Mouse (Mus musculus) liver, embryonic 13.5 days (tissue): ENCODE measurements around the gene Pparg. TPM values are rescaled to one million over a fixed set of nuclear protein-coding genes. Genes with fewer than 3 reads are reported as not detected.

ENCODE experiments used
- ATAC-seq: fragments of 200-750 bp; cut with Nextera tagmentation; 2 replicates; pipeline ENCODE4 v1.8.0; 2017; ENCODE audit warnings: low read depth, mild to moderate bottlenecking, moderate number of reproducible peaks, moderate library complexity
- DNase-seq: peaks from one replicate; pipeline ENCODE4 v3.0.0; 2022
- H3K27ac ChIP-seq: fragments of 300-500 bp; sonication (generic); 2 replicates; pipeline ENCODE4 v1.5.1; 2015; ENCODE audit warnings: moderate library complexity, mild to moderate bottlenecking, inconsistent platforms
- H3K27me3 ChIP-seq: fragments of 300-500 bp; sonication (generic); 2 replicates; pipeline ENCODE4 v1.6.1; 2015; ENCODE audit warnings: mild to moderate bottlenecking, inconsistent platforms
- H3K36me3 ChIP-seq: fragments of 300-500 bp; sonication (generic); 2 replicates; pipeline ENCODE4 v1.6.1; 2015; ENCODE audit warnings: mild to moderate bottlenecking, inconsistent platforms
- H3K4me1 ChIP-seq: fragments of 300-500 bp; sonication (generic); replicated peaks from 2 replicates; pipeline ENCODE4 v1.6.1; 2015; ENCODE audit warnings: inconsistent platforms
- H3K4me2 ChIP-seq: fragments of 300-500 bp; sonication (generic); 2 replicates; pipeline ENCODE4 v1.6.1; 2015; ENCODE audit warnings: inconsistent platforms, mild to moderate bottlenecking, moderate library complexity
- H3K4me3 ChIP-seq: fragments of 300-500 bp; sonication (generic); replicated peaks from 2 replicates; pipeline ENCODE4 v1.5.1; 2015; ENCODE audit warnings: mild to moderate bottlenecking, inconsistent platforms
- H3K9ac ChIP-seq: fragments of 300-500 bp; sonication (generic); 2 replicates; pipeline ENCODE4 v1.6.1; 2015; ENCODE audit warnings: mild to moderate bottlenecking, inconsistent platforms
- H3K9me3 ChIP-seq: fragments of 300-500 bp; sonication (generic); replicated peaks from 2 replicates; pipeline ENCODE4 v1.6.1; 2016; ENCODE audit warnings: inconsistent platforms
- WGBS: fragments of 180-500 bp; shearing (Covaris S2); methylation state at CpG from one replicate; pipeline ENCODE4 v1.1.7; 2015; ENCODE audit not compliant: insufficient replicate concordance; 5-methylcytosine and 5-hydroxymethylcytosine counted together
- polyA plus RNA-seq: library from polyadenylated mRNA; unstranded; fragments of >200 nt; fragmentation: Nextera tagmentation; extraction: Ambion mirVana; gene quantifications from 2 replicates; pipeline ENCODE4 v1.2.1, GENCODE M21; 2015

Gene Pparg
- polyA plus RNA-seq, 1 experiment from 2014 or later: 1.2 TPM

DNA sequence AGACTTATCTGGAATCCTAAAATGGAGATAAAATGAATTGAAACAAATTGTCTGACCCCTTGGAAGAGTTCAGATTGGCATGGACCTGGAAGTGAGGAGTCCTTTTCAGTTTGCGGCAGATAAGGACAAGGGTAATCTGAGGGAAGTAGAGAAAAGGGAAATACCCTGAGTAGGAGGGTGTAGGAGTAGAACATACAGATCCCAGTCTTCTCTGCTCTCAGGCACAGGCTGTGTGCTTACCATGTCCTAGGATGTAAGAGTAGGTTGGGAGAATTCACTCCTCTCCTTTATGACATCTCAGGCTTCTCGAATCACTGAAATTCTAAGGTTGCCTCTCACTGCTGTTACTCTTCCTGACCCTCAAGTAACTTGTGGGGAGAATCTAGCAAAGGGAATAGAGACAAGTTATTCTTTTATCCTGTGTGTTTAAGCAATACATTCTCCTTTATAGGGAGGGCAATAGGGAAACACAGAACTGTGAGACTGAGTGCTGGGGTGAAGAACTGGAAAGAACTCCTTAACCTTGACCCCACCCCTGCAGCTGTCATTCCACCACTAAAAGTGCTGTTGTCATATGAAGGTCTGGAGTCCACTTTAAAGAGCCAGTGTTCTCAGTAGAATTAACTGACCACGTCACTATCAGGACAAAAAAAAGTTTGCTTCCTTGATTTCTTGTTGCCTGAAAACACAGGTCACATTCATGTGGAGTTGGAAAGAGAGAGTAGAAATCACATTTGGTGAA lies 6.3 kb downstream of the Pparg start:
- H3K27ac ChIP-seq: no peak overlapping the region
- ATAC-seq: no peak
- H3K4me1 ChIP-seq: peaks cover 2% of the 10 kb centered on the region; the same call in 1 of the 2 replicates
- H3K4me3 ChIP-seq: no peak overlapping the region
- no peak overlapping the region for H3K4me2 ChIP-seq
- WGBS: 48% methylated on average over 3 of the region's 3 CpGs
- no peak for DNase-seq
- H3K9me3 ChIP-seq: no peaks in the 10 kb centered on the region
- H3K36me3 ChIP-seq: no peaks in the 10 kb centered on the region
- peaks cover 9% of the 10 kb centered on the region for H3K27me3 ChIP-seq
- no peak overlapping the region for H3K9ac ChIP-seq

DNA sequence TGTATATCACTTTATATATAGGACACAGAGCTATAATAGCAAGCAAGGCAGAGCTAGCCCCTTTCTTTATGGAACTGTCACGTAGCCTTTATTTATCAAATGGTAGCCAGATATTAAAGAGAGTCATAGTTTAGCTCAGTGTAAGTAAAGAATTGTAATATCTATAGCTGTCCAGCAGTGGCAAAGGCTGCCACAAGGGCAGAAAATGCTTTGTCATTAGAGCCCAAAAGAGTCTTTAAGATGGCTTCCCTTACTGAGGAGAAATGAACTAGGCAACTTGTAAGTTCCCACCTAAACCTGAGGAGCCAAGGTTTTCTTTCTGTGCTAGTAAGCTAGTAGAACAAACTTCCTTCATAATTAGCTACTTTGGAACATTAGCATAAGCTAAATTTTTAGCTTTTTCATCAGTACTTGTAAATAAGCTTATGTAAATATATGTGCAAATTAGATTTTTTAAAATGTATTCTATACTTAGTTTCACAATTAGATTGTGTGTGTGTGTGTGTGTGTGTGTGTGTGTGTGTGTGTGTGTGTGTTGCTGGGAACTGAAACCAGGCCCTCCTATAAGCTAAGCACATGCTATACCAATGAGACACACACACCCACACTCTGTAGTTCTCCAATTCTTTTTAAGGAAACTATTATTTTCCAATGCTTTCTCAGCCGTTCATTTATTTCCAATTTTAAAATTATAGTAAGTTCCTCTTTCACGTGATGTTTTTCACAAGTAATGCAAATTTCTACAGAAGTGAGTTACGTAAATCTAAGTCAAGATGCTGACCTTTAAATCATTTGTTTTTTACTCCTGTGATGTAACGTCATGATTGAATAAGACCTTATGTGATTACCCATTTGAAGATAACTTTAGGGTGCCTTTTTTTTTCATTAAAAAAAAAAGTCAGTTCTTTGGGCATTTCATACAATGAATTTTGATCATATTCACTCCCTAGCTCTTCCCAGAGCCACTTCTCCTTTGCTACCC lies 14.4 kb downstream of the Pparg start:
- Histone ChIP-seq H3K27me3 (no peaks in the 10 kb centered on the region), H3K4me3 (no peak overlapping the region), H3K4me2 (no peak overlapping the region), H3K36me3 (no peaks in the 10 kb centered on the region), H3K27ac (no peak overlapping the region), H3K9ac (no peak overlapping the region), H3K9me3 (no peaks in the 10 kb centered on the region), H3K4me1 (no peaks in the 10 kb centered on the region)
- no peak for DNase-seq
- ATAC-seq: no peak
- WGBS: 55% methylated on average over 5 of the region's 5 CpGs

DNA sequence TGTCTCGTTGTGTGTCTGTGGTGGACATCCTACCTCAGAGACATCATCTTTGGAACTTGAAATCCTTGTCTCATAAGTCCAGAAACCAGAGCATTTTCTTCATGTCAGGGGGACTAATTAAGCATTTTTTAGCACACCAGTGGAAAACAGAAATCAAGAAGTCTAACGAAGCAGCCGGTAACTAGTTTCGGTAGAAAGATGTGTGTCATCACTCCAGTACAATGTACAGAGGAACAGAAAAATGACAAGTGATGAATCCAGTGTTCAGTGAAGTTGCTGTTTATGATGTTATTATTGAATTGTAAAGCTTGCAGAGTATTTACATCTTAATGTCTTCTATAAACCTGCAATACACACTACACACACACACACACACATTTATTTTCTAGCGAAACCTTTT lies 19.8 kb downstream of the Pparg start:
- no peak for ATAC-seq
- 61% methylated on average over 5 of the region's 5 CpGs for WGBS
- Histone ChIP-seq H3K27ac (no peak overlapping the region), H3K9ac (no peak overlapping the region), H3K4me3 (no peak overlapping the region), H3K4me2 (no peak overlapping the region), H3K4me1 (no peaks in the 10 kb centered on the region), H3K27me3 (no peaks in the 10 kb centered on the region), H3K9me3 (no peaks in the 10 kb centered on the region), H3K36me3 (no peaks in the 10 kb centered on the region)
- DNase-seq: no peak

DNA sequence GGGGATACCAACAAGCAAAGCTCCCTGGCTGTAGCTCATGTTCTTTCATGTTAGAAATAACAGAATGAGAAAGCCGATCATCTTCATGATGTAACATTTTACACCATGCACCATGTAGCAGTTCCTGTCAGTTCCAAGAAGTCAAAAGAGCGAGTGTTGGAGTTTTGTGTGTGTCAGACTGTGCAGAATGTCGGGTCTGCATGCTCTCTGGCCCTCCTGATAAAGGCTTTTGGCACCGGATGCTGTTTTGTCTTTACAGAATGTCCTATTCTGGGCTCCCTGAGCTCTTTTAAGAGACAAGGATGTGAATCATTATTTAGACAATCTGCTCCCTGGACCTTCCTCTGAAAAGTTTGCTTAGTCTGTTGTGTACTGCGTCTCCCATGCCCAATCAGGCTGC lies 22.0 kb downstream of the Pparg start:
- H3K27ac ChIP-seq: no peak overlapping the region
- no peaks in the 10 kb centered on the region for H3K9me3 ChIP-seq
- H3K4me1 ChIP-seq: no peaks in the 10 kb centered on the region
- ATAC-seq (no peak), DNase-seq (no peak)
- no peak overlapping the region for H3K4me3 ChIP-seq
- 54% methylated on average over 5 of the region's 5 CpGs for whole genome bisulfite sequencing
- H3K27me3 ChIP-seq: no peaks in the 10 kb centered on the region
- no peak overlapping the region for H3K9ac ChIP-seq
- H3K36me3 ChIP-seq: no peaks in the 10 kb centered on the region
- H3K4me2 ChIP-seq: no peak overlapping the region

DNA sequence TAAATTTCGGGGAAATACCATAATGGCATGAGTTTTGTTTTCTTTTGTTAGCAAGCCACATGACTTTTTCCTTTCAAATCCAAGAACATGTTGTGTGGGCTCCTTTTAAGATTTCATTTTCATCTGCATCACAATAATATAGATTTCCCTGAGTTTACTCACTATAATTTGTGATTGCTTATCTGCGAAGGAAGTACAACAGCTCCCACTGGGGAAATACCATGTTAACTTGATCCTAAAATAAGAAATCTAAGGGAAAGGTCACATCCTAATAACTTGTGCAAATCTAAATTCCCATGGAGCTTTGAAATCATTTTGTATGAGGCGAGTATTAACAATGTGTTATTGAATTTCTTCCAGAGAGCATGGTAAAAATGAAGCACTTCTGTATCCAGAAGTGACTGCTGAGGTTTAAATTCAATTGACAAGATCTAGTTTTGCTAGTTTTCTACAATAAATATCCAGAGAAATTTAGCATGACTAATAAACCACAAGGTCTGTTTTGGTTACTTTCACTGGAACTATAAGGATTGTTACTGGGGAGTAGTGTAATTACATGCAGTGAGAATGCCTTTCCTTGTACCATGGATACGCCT lies 29.3 kb downstream of the Pparg start:
- ATAC-seq (no peak), DNase-seq (no peak)
- Histone ChIP-seq H3K4me1 (no peaks in the 10 kb centered on the region), H3K9ac (no peak overlapping the region), H3K4me2 (no peak overlapping the region), H3K27me3 (no peaks in the 10 kb centered on the region), H3K27ac (no peak overlapping the region), H3K9me3 (no peaks in the 10 kb centered on the region), H3K4me3 (no peak overlapping the region), H3K36me3 (no peaks in the 10 kb centered on the region)
- 70% methylated on average over 4 of the region's 4 CpGs for WGBS

DNA sequence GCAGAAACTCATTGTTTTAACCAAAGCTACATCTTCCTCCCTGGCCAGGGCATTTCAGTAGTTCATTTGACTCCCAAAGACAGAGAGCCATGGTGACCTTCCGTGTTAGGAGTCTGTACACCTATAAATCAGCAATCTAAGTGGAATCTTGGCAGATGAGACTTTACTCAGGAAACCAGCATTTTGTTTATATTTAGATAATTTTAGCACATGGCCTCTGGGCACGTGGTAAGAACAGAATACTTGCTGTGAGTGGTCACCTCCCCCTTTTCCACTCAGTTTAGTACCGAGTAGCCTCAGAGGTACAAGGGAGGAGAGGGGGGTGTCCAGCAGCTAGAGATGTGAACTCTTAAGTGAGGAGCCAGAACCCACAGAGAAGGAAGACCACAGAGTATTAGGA lies 36.2 kb downstream of the Pparg start:
- no peak overlapping the region for H3K9ac ChIP-seq
- H3K9me3 ChIP-seq: no peaks in the 10 kb centered on the region
- DNase-seq (no peak), ATAC-seq (no peak)
- no peaks in the 10 kb centered on the region for H3K36me3 ChIP-seq
- no peaks in the 10 kb centered on the region for H3K4me1 ChIP-seq
- no peaks in the 10 kb centered on the region for H3K27me3 ChIP-seq
- H3K4me2 ChIP-seq: no peak overlapping the region
- 29% methylated on average over 3 of the region's 3 CpGs for WGBS
- H3K27ac ChIP-seq: no peak overlapping the region
- no peak overlapping the region for H3K4me3 ChIP-seq

DNA sequence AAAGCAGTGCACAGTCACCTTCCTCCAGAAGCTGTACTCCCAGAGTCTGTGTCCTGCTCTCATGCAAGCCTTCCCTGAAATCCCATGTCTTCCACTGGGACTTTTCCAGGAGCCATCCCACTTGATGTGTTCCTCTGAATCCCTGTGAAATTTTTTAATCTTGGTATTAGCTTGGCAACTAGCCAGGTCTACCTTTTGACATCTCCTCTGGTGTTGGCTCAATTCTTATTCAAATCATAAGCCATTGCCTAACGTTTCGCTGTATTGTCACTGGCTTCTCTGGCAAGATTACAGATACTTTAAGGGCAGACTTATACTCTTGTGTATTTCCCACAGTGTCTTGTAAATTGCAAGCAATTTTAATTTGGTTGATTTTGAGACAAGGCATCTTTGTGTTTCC lies 43.6 kb downstream of the Pparg start:
- H3K27me3 ChIP-seq: no peaks in the 10 kb centered on the region
- no peak overlapping the region for H3K4me3 ChIP-seq
- H3K27ac ChIP-seq: no peak overlapping the region
- H3K9me3 ChIP-seq: no peaks in the 10 kb centered on the region
- no peaks in the 10 kb centered on the region for H3K4me1 ChIP-seq
- WGBS: 68% methylated on average over 2 of the region's 2 CpGs
- ATAC-seq (no peak), DNase-seq (no peak)
- H3K4me2 ChIP-seq: no peak overlapping the region
- H3K9ac ChIP-seq: no peak overlapping the region
- no peaks in the 10 kb centered on the region for H3K36me3 ChIP-seq

DNA sequence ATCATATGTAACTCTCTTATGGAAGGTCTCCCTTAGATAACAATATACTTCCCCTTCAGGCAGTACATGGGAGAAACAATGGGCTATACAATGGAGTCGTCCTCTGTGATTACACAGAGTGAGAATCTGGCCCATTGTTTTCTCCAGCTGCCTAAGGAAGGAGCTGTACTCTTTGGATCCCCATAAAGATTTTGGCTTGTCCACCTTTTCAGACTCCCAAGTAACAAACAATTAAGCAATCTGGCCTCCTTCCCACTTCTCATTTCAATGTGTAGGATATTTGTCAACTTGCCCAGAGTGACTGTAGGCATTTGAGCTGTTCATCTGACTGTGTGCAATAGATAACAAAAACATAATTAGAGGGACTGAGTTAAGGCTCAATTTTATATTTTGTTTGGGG lies 50.7 kb downstream of the Pparg start:
- DNase-seq: no peak
- 14% methylated on average over 1 of the region's 1 CpGs for WGBS
- H3K9me3 ChIP-seq: no peaks in the 10 kb centered on the region
- H3K36me3 ChIP-seq: no peaks in the 10 kb centered on the region
- H3K4me3 ChIP-seq: no peak overlapping the region
- no peak overlapping the region for H3K9ac ChIP-seq
- no peak for ATAC-seq
- H3K4me2 ChIP-seq: no peak overlapping the region
- H3K4me1 ChIP-seq: no peaks in the 10 kb centered on the region
- no peaks in the 10 kb centered on the region for H3K27me3 ChIP-seq
- no peak overlapping the region for H3K27ac ChIP-seq

DNA sequence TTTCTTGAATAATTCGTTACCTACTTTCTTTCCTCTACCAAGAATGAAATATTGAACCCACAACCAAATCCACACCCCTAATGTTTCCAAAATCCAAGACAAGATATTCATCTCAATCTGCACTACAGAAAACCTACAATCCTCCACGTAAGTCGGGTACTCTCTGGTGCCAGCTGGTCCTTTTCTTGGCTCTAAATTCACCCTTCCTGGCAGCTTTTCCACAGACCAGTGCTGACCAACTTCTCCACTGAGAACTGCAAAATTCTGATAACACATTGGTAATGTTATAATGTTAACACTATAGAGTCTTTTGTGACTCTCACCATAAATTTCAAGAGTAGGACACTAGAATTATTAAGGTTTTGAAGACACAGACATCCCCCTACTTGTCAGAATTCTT lies 57.4 kb downstream of the Pparg start:
- Histone ChIP-seq H3K4me2 (no peak overlapping the region), H3K4me3 (no peak overlapping the region), H3K36me3 (no peaks in the 10 kb centered on the region), H3K9me3 (no peaks in the 10 kb centered on the region), H3K4me1 (no peaks in the 10 kb centered on the region), H3K27ac (no peak overlapping the region), H3K27me3 (no peaks in the 10 kb centered on the region), H3K9ac (no peak overlapping the region)
- no peak for ATAC-seq
- 65% methylated on average over 3 of the region's 3 CpGs for WGBS
- DNase-seq: no peak

DNA sequence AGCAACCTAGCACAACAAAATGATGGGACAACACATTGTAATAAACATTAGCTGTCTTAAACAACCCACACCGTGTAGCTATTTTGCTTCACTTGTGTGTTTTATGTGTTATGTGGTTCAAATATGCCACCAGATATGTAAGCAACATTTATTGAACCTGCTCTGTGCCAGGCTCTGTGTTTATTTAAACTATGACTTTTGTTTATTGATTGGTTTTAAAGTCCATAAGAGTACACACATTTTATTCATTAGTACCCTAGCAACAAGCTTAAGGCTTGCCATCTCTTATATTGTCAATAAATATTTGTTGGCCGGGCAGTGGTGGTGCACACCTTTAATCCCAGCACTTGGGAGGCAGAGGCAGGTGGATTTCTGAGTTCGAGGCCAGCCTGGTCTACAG lies 58.2 kb downstream of the Pparg start:
- 60% methylated on average over 3 of the region's 3 CpGs for WGBS
- Histone ChIP-seq H3K9me3 (no peaks in the 10 kb centered on the region), H3K4me1 (no peaks in the 10 kb centered on the region), H3K27me3 (no peaks in the 10 kb centered on the region), H3K9ac (no peak overlapping the region), H3K4me3 (no peak overlapping the region), H3K27ac (no peak overlapping the region), H3K36me3 (no peaks in the 10 kb centered on the region), H3K4me2 (no peak overlapping the region)
- no peak for DNase-seq
- ATAC-seq: no peak

DNA sequence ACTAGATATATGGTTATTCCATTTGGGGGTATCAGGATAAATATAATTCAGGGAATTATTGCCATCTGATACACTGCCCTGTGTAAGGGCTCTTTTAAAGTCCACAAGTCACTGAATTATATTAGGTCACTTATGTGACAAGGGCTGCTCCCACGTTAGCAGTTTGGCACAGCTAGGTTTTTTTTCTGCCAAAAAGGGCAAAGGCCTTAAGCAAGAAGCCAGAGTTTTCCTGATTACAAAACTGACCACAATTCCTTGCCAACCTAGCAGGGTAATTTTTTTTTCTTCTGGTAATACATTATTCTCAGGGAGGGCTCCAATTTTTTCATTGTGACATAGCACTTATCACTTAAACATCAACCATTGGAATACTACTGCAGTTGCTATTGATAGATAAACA lies 60.2 kb downstream of the Pparg start:
- no peak for ATAC-seq

More for the DNA sequence above, 60.2 kb downstream of the Pparg start:
- 16% methylated on average over 1 of the region's 1 CpGs for WGBS
- DNase-seq: no peak
- Histone ChIP-seq H3K4me1 (no peaks in the 10 kb centered on the region), H3K36me3 (no peaks in the 10 kb centered on the region), H3K9me3 (no peaks in the 10 kb centered on the region), H3K4me2 (no peak overlapping the region), H3K27ac (no peak overlapping the region), H3K4me3 (no peak overlapping the region), H3K9ac (no peak overlapping the region), H3K27me3 (no peaks in the 10 kb centered on the region)
